Mouse (Mus musculus): ENCODE measurements at regions not wholly inside any gene's neighbourhood (a gene's known extent, or its start where the extent isn't known, plus 50 kb on each side); places are given as distances from the start of the nearest gene placed in this dataset.

- TF ChIP-seq EP300 (IDR thresholded peaks at IDR 0.05; ENCODE audit: low read depth): no peak
- no peak for TF ChIP-seq CTCF (IDR thresholded peaks at IDR 0.05; ENCODE audit: low read depth)
Measured at GRCm38 (mm10) chr3:15008501-15008900, 122.4 kb downstream of the Car2 start.
